Mouse (Mus musculus): ENCODE results near the gene Focad. TPM values are rescaled to one million over a fixed set of nuclear protein-coding genes. Genes with fewer than 3 reads are reported as not detected.

The Focad gene
- polyA plus RNA-seq, 1 experiment: 29.6 TPM

GRCm38 (mm10) chr4:88199186-88199585, 104.8 kb downstream of the Focad start:
- H3K4me1 ChIP-seq (ENCODE audit: control insufficient read depth, insufficient read depth, low read length): peaks cover 15% of the 10 kb centered on the region; the same call in 1 of the 2 replicates
- no peak overlapping the region for H3K4me3 ChIP-seq (replicated peaks; ENCODE audit: insufficient read depth, low read depth, low read length)
- TF ChIP-seq POLR2A (IDR thresholded peaks at IDR 0.05; ENCODE audit: borderline replicate concordance, insufficient read depth, low read length) (no peak), CTCF (IDR thresholded peaks at IDR 0.05; ENCODE audit: borderline replicate concordance, insufficient read depth, low read depth, low read length) (no peak)
- no peaks in the 10 kb centered on the region for H3K27me3 ChIP-seq (ENCODE audit: control insufficient read depth, insufficient read depth, low read length)
- H3K27ac ChIP-seq (ENCODE audit: insufficient read depth, low read length): no peak overlapping the region
- 96% methylated on average over 1 of the region's 1 CpGs for WGBS
- no peak for DNase-seq

DNA sequence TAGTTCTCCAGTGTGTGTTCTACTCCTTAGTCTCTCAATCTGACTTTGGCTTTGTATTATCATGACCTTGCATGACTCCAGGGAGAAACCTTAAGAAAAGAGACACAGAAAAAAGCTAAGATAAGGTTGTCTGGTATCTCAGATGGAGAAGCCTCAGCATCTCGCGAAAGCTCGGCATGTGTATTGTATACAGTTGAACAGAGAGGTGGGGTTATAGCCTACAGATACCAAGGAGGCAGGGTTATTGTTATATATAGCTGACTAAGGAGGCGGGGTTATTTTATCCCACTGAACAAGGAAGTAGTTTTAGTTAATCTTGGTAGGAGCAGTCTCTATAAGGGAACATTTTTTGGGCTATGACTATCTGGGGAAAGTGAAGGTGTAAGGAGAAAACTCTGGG, 106.6 kb downstream of the Focad start:
- H3K27me3 ChIP-seq (ENCODE audit: control insufficient read depth, insufficient read depth, low read length): no peaks in the 10 kb centered on the region
- no peak for TF ChIP-seq POLR2A (IDR thresholded peaks at IDR 0.05; ENCODE audit: borderline replicate concordance, insufficient read depth, low read length)
- no peak for TF ChIP-seq CTCF (IDR thresholded peaks at IDR 0.05; ENCODE audit: borderline replicate concordance, insufficient read depth, low read depth, low read length)
- peaks cover 11% of the 10 kb centered on the region; the same call in 1 of the 2 replicates for H3K4me1 ChIP-seq (ENCODE audit: control insufficient read depth, insufficient read depth, low read length)
- WGBS: 98% methylated on average over 4 of the region's 4 CpGs
- DNase-seq: no peak
- H3K27ac ChIP-seq (ENCODE audit: insufficient read depth, low read length): no peak overlapping the region
- H3K4me3 ChIP-seq (replicated peaks; ENCODE audit: insufficient read depth, low read depth, low read length): no peak overlapping the region

GRCm38 (mm10) chr4:88208676-88209075, 114.2 kb downstream of the Focad start:
- Histone ChIP-seq H3K4me3 (replicated peaks; ENCODE audit: insufficient read depth, low read depth, low read length) (no peak overlapping the region), H3K4me1 (ENCODE audit: control insufficient read depth, insufficient read depth, low read length) (peaks cover 5% of the 10 kb centered on the region), H3K27ac (ENCODE audit: insufficient read depth, low read length) (no peak overlapping the region), H3K27me3 (ENCODE audit: control insufficient read depth, insufficient read depth, low read length) (no peaks in the 10 kb centered on the region)
- 95% methylated on average over 6 of the region's 6 CpGs for WGBS
- DNase-seq: no peak
- TF ChIP-seq POLR2A (IDR thresholded peaks at IDR 0.05; ENCODE audit: borderline replicate concordance, insufficient read depth, low read length): no peak

DNA sequence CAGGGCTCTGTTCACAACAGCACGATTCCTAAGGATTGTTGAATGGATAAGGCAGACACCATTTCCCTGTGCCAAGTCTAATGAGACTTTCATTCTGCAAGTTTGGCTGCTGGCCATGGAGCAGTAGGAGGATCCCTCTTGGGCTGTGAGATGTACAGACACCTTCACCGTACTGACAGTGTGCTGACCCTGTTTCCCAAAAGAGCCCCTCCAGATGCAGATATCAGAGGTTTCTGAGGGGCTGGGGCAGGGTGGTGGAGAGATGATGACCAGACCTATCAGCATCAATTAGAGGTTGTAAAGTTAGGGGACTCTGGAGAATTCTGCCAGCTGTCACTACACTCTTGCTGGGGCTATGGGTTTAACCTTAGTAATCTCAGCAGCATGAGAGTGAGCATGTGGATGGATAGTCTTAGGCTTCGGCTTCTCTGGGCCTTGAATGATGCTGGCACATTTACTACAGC, 115.0 kb downstream of the Focad start:
- no peak overlapping the region for H3K27ac ChIP-seq (ENCODE audit: insufficient read depth, low read length)
- WGBS: 22% methylated on average over 3 of the region's 3 CpGs
- H3K4me3 ChIP-seq (replicated peaks; ENCODE audit: insufficient read depth, low read depth, low read length): no peak overlapping the region

DNA sequence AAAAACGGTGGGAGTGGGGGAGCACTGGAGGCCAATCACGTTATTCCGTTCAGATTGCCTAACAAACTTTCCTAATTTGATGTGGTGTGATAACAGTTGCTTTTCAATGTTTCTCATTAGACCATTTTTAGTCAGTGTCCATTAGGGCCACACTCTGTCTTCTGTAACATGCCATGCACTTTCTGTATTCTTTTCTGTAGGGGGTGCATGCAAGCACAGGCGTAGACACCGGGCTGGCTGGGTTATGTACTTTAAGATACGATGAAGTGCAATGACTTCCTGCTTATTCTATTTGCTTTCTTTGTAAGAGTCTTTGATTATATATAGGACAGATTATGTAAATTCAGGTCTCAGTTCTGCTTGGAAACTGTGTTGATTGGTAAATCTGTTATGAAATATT, 116.2 kb downstream of the Focad start:
- no peaks in the 10 kb centered on the region for H3K27me3 ChIP-seq (ENCODE audit: control insufficient read depth, insufficient read depth, low read length)
- H3K27ac ChIP-seq (ENCODE audit: insufficient read depth, low read length): no peak overlapping the region
- H3K4me1 ChIP-seq (ENCODE audit: control insufficient read depth, insufficient read depth, low read length): peaks cover 5% of the 10 kb centered on the region
- 79% methylated on average over 6 of the region's 6 CpGs for WGBS
- no peak for DNase-seq
- no peak overlapping the region for H3K4me3 ChIP-seq (replicated peaks; ENCODE audit: insufficient read depth, low read depth, low read length)
- TF ChIP-seq CTCF (IDR thresholded peaks at IDR 0.05; ENCODE audit: borderline replicate concordance, insufficient read depth, low read depth, low read length) (no peak), POLR2A (IDR thresholded peaks at IDR 0.05; ENCODE audit: borderline replicate concordance, insufficient read depth, low read length) (no peak)

More for the DNA sequence above, 115.0 kb downstream of the Focad start:
- peak; percentile 65 to 75 for DNase-seq
- H3K4me1 ChIP-seq (ENCODE audit: control insufficient read depth, insufficient read depth, low read length): peaks cover 5% of the 10 kb centered on the region
- TF ChIP-seq CTCF (IDR thresholded peaks at IDR 0.05; ENCODE audit: borderline replicate concordance, insufficient read depth, low read depth, low read length) (no peak), POLR2A (IDR thresholded peaks at IDR 0.05; ENCODE audit: borderline replicate concordance, insufficient read depth, low read length) (no peak)
- no peaks in the 10 kb centered on the region for H3K27me3 ChIP-seq (ENCODE audit: control insufficient read depth, insufficient read depth, low read length)

- Histone ChIP-seq H3K4me1 (ENCODE audit: control insufficient read depth, insufficient read depth, low read length) (peaks cover 5% of the 10 kb centered on the region), H3K27ac (ENCODE audit: insufficient read depth, low read length) (no peak overlapping the region), H3K4me3 (replicated peaks; ENCODE audit: insufficient read depth, low read depth, low read length) (no peak overlapping the region), H3K27me3 (ENCODE audit: control insufficient read depth, insufficient read depth, low read length) (no peaks in the 10 kb centered on the region)
- TF ChIP-seq CTCF (IDR thresholded peaks at IDR 0.05; ENCODE audit: borderline replicate concordance, insufficient read depth, low read depth, low read length) (no peak), POLR2A (IDR thresholded peaks at IDR 0.05; ENCODE audit: borderline replicate concordance, insufficient read depth, low read length) (no peak)
- 53% methylated on average over 2 of the region's 2 CpGs for WGBS
- no peak for DNase-seq
Measured at GRCm38 (mm10) chr4:88211200-88211885, 116.9 kb downstream of the Focad start.

- 96% methylated on average over 3 of the region's 3 CpGs for WGBS
Measured at GRCm38 (mm10) chr4:88213895-88214294, 119.5 kb downstream of the Focad start.

DNA sequence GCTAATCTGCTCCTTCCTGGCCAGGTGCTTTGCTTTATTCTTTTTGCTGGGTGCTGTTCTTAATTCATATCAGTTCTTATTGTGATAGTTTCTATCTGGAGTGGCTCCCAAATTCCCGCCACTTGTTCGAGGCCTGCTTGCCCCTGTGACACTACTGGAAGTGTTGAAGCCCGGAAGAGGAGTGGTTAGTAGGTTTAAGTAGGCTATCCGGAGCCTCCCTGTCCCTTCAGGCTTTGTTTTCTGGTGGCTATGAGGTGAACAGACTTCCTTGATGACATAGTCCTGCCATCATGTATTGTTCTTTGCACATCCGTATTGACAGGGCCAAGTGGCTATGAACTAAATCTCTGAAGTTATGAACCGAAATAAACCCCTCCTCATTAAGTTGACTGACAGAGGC, 123.9 kb downstream of the Focad start:
- 83% methylated on average over 6 of the region's 6 CpGs for WGBS
- no peak for DNase-seq

More at GRCm38 (mm10) chr4:88213895-88214294, 119.5 kb downstream of the Focad start:
- no peak for TF ChIP-seq POLR2A (IDR thresholded peaks at IDR 0.05; ENCODE audit: borderline replicate concordance, insufficient read depth, low read length)
- TF ChIP-seq CTCF (IDR thresholded peaks at IDR 0.05; ENCODE audit: borderline replicate concordance, insufficient read depth, low read depth, low read length): no peak
- Histone ChIP-seq H3K27me3 (ENCODE audit: control insufficient read depth, insufficient read depth, low read length) (no peaks in the 10 kb centered on the region), H3K4me3 (replicated peaks; ENCODE audit: insufficient read depth, low read depth, low read length) (no peak overlapping the region), H3K27ac (ENCODE audit: insufficient read depth, low read length) (no peak overlapping the region), H3K4me1 (ENCODE audit: control insufficient read depth, insufficient read depth, low read length) (peaks cover 2% of the 10 kb centered on the region)
- no peak for DNase-seq

More for the DNA sequence above, 123.9 kb downstream of the Focad start:
- no peak overlapping the region for H3K27ac ChIP-seq (ENCODE audit: insufficient read depth, low read length)
- no peak overlapping the region for H3K4me3 ChIP-seq (replicated peaks; ENCODE audit: insufficient read depth, low read depth, low read length)
- TF ChIP-seq POLR2A (IDR thresholded peaks at IDR 0.05; ENCODE audit: borderline replicate concordance, insufficient read depth, low read length) (no peak), CTCF (IDR thresholded peaks at IDR 0.05; ENCODE audit: borderline replicate concordance, insufficient read depth, low read depth, low read length) (no peak)
- no peaks in the 10 kb centered on the region for H3K4me1 ChIP-seq (ENCODE audit: control insufficient read depth, insufficient read depth, low read length)
- H3K27me3 ChIP-seq (ENCODE audit: control insufficient read depth, insufficient read depth, low read length): no peaks in the 10 kb centered on the region

All from cerebellum, adult 2 months (tissue).